22 mouse cellular contexts compared by ENCODE assay signal in genomic region chr7:68228491-68228890, GRCm38 (mm10). TPM values are rescaled to one million over a fixed set of nuclear protein-coding genes. Genes with fewer than 3 reads are reported as not detected.
DNase-seq lines count a peak whose midpoint lies in the region; ATAC-seq lines count a peak whose summit lies in the region.
"Had no signal": no experiment of that assay in that cellular context is flagged by ENCODE, and none has a peak within 500 bp of the region (broad histone marks: within the 10 kb centered on the region; RNA-seq: fewer than 3 reads in every experiment).

No protein-coding gene starts in this region.

- peaks cover 51% of the 10 kb centered on the region for H3K36me3 ChIP-seq in hindbrain, embryonic 13.5 days
- H3K36me3 ChIP-seq in hindbrain, embryonic 14.5 days (replicated peaks; ENCODE audit: control insufficient read depth, insufficient read depth): peaks cover 53% of the 10 kb centered on the region
- peaks cover 9% of the 10 kb centered on the region for H3K36me3 ChIP-seq in forebrain, embryonic 16.5 days (ENCODE audit: control insufficient read depth, insufficient read depth)

- peaks cover 14% of the 10 kb centered on the region for H3K4me1 ChIP-seq in hindbrain, embryonic 13.5 days (replicated peaks)
- H3K4me1 ChIP-seq in hindbrain, embryonic 14.5 days (replicated peaks; ENCODE audit: control insufficient read depth, insufficient read depth, low read length): 0 out of 2 replicates have a peak, but pooled peaks cover under 1% of the 10 kb centered on the region
- peaks cover 18% of the 10 kb centered on the region for H3K4me1 ChIP-seq in forebrain, embryonic 16.5 days (replicated peaks; ENCODE audit: control insufficient read depth, insufficient read depth, low read length)
- H3K4me1 ChIP-seq: liver, embryonic 12.5 days had no signal

- no peaks in the 10 kb centered on the region for H3K9me3 ChIP-seq in hindbrain, embryonic 13.5 days
- H3K9me3 ChIP-seq in hindbrain, embryonic 14.5 days (ENCODE audit: control insufficient read depth, low read length): no peaks in the 10 kb centered on the region
- H3K9me3 ChIP-seq in forebrain, embryonic 16.5 days (ENCODE audit: control insufficient read depth, low read length): no peaks in the 10 kb centered on the region
- H3K9me3 ChIP-seq: heart, embryonic 12.5 days; liver, embryonic 12.5 days; lung, embryonic 15.5 days had no signal

- H3K4me2 ChIP-seq in hindbrain, embryonic 13.5 days: no peak overlapping the region
- no peak overlapping the region for H3K4me2 ChIP-seq in hindbrain, embryonic 14.5 days (replicated peaks)
- no peak overlapping the region for H3K4me2 ChIP-seq in forebrain, embryonic 16.5 days (ENCODE audit: low read length)
- H3K4me2 ChIP-seq: heart, embryonic 12.5 days; liver, embryonic 12.5 days; lung, embryonic 15.5 days had no signal

- WGBS in hindbrain, embryonic 13.5 days: 36% methylated on average over 6 of the region's 6 CpGs
- WGBS in hindbrain, embryonic 14.5 days: 39% methylated on average over 6 of the region's 6 CpGs
- 38% methylated on average over 6 of the region's 6 CpGs for WGBS in forebrain, embryonic 16.5 days

- DNase-seq in hindbrain, embryonic 14.5 days (ENCODE audit: low spot score): no peak
- peak; percentile 23 for DNase-seq in ES-CJ7 (ENCODE audit: low read depth, low spot score)
- peak; percentile 19 for DNase-seq in embryo, embryonic 9.5 days (ENCODE audit: extremely low spot score)
- no peak for DNase-seq in cerebellum, adult 18-20 months
- DNase-seq in layer of hippocampus, postnatal 10 days (ENCODE audit: low spot score in 2 of 2): no peak
- DNase-seq in kidney, postnatal 14 days: no peak
- DNase-seq: B cell, adult 2 months; cerebellum, adult 9-10 months; heart, postnatal 14 days; kidney, adult 11 months; lung, postnatal 4 days; thymus, postnatal 14 days had no signal

- H3K27ac ChIP-seq in hindbrain, embryonic 13.5 days: 0 out of 2 replicates have a peak overlapping the region, but pooled peaks have one; percentile 18
- no peak overlapping the region for H3K27ac ChIP-seq in hindbrain, embryonic 14.5 days
- peak overlapping the region; percentile 30; the same call in 1 of the 2 replicates for H3K27ac ChIP-seq in forebrain, embryonic 16.5 days (ENCODE audit: low read length)
- H3K27ac ChIP-seq: liver, embryonic 12.5 days; lung, embryonic 15.5 days had no signal

- no peak overlapping the region for H3K4me3 ChIP-seq in hindbrain, embryonic 13.5 days
- no peak overlapping the region for H3K4me3 ChIP-seq in hindbrain, embryonic 14.5 days (replicated peaks; ENCODE audit: low read length)
- no peak overlapping the region for H3K4me3 ChIP-seq in forebrain, embryonic 16.5 days (replicated peaks; ENCODE audit: low read length)
- H3K4me3 ChIP-seq: heart, embryonic 12.5 days; liver, embryonic 12.5 days; lung, embryonic 15.5 days had no signal

- H3K27me3 ChIP-seq in hindbrain, embryonic 13.5 days: no peaks in the 10 kb centered on the region
- no peaks in the 10 kb centered on the region for H3K27me3 ChIP-seq in hindbrain, embryonic 14.5 days (ENCODE audit: control insufficient read depth, insufficient read depth, low read length)
- no peaks in the 10 kb centered on the region for H3K27me3 ChIP-seq in forebrain, embryonic 16.5 days (replicated peaks; ENCODE audit: control insufficient read depth, insufficient read depth, low read length)
- H3K27me3 ChIP-seq: heart, embryonic 12.5 days; liver, embryonic 12.5 days; lung, embryonic 15.5 days had no signal

- H3K9ac ChIP-seq in hindbrain, embryonic 13.5 days: no peak overlapping the region
- no peak overlapping the region for H3K9ac ChIP-seq in hindbrain, embryonic 14.5 days
- H3K9ac ChIP-seq in forebrain, embryonic 16.5 days (replicated peaks; ENCODE audit: low read depth, low read length): no peak overlapping the region
- H3K9ac ChIP-seq: heart, embryonic 12.5 days; liver, embryonic 12.5 days; lung, embryonic 15.5 days had no signal

- no peak for ATAC-seq in hindbrain, embryonic 13.5 days (ENCODE audit: low FRiP score)
- ATAC-seq in hindbrain, embryonic 14.5 days (ENCODE audit: low FRiP score): no peak
- ATAC-seq in forebrain, embryonic 16.5 days: peak; percentile 51; the same call in 1 of the 2 replicates
- ATAC-seq: liver, embryonic 12.5 days had no signal

RNA-seq across cellular contexts. Expression of gene Pgpep1l, which starts 35.5 kb away (rescaled TPM):
- polyA plus RNA-seq in hindbrain, embryonic 13.5 days (2015; fragmentation: Nextera tagmentation; extraction: Ambion mirVana): not detected in 2 replicates
- 0.21 TPM in 1 of 2 replicates, not detected in the other for polyA plus RNA-seq in hindbrain, embryonic 14.5 days (2014; fragmentation: Nextera tagmentation; extraction: Ambion mirVana)
- polyA plus RNA-seq in forebrain, embryonic 16.5 days (2015; fragmentation: Nextera tagmentation; extraction: Ambion mirVana): not detected in 2 replicates
- 1 to 10 TPM in 1 of 2 experiments, under 1 TPM in 1; 0.60 to 1.7 TPM for total RNA-seq in layer of hippocampus, postnatal 10 days (2021)
- total RNA-seq: granulocyte monocyte progenitor cell, adult 5-6 weeks; monocyte, adult 5-6 weeks had no signal
- polyA plus RNA-seq: heart, embryonic 12.5 days; kidney, embryonic 16.5 days; liver, embryonic 12.5 days; lung, embryonic 15.5 days; neural tube, embryonic 11.5 days; small intestine, adult 2 months had no signal

RNA-seq across cellular contexts. Expression of gene Fam169b, which starts 45.1 kb away (rescaled TPM):
- polyA plus RNA-seq in hindbrain, embryonic 13.5 days (2015; fragmentation: Nextera tagmentation; extraction: Ambion mirVana): 0.14 TPM in 1 of 2 replicates, not detected in the other
- polyA plus RNA-seq in hindbrain, embryonic 14.5 days (2014; fragmentation: Nextera tagmentation; extraction: Ambion mirVana): 0.09 and 0.17 TPM in 2 replicates
- 0.20 TPM in 1 of 2 replicates, not detected in the other for polyA plus RNA-seq in forebrain, embryonic 16.5 days (2015; fragmentation: Nextera tagmentation; extraction: Ambion mirVana)
- under 1 TPM; 0.27 to 0.89 TPM for total RNA-seq in layer of hippocampus, postnatal 10 days (2021)

Comparison
In these comparisons a context has a peak if more than half of its experiments do, and no peak if none do; other contexts are left out.
1. DNase-seq: peak in ES-CJ7 (single experiment) and embryo, embryonic 9.5 days (single experiment); none in hindbrain, embryonic 14.5 days (single experiment), cerebellum, adult 18-20 months (0 of 2), layer of hippocampus, postnatal 10 days (0 of 2) and kidney, postnatal 14 days (single experiment).